Mouse (Mus musculus) erythroblast, adult 5-6 weeks (primary cell): ENCODE measurements around the gene Rhov. TPM values are rescaled to one million over a fixed set of nuclear protein-coding genes. Genes with fewer than 3 reads are reported as not detected.

Experiments used
- ATAC-seq: replicated peaks from 2 replicates; pipeline ENCODE4 v1.8.0; 2016; ENCODE audit warnings: moderate number of reproducible peaks, mild to moderate bottlenecking, moderate TSS enrichment, inconsistent platforms; ENCODE audit not compliant: poor library complexity, low FRiP score, severe bottlenecking
- total RNA-seq, 2 experiments: library from RNA; stranded (forward) in 1 of 2; stranded (reverse) in 1 of 2; fragments of 150-400 nt in 1 of 2; fragments of 200-764, 138-1000 nt in 1 of 2; gene quantifications; 2 replicates each; pipeline versions ENCODE4 v1.2.3 to v1.2.4; 2015 to 2017; ENCODE audit warnings: low replicate concordance in 2 of 2

The Rhov gene
- total RNA-seq (2015; ENCODE audit: low replicate concordance): not detected in 2 replicates
- total RNA-seq (2017; ENCODE audit: low replicate concordance): not detected in 2 replicates

DNA sequence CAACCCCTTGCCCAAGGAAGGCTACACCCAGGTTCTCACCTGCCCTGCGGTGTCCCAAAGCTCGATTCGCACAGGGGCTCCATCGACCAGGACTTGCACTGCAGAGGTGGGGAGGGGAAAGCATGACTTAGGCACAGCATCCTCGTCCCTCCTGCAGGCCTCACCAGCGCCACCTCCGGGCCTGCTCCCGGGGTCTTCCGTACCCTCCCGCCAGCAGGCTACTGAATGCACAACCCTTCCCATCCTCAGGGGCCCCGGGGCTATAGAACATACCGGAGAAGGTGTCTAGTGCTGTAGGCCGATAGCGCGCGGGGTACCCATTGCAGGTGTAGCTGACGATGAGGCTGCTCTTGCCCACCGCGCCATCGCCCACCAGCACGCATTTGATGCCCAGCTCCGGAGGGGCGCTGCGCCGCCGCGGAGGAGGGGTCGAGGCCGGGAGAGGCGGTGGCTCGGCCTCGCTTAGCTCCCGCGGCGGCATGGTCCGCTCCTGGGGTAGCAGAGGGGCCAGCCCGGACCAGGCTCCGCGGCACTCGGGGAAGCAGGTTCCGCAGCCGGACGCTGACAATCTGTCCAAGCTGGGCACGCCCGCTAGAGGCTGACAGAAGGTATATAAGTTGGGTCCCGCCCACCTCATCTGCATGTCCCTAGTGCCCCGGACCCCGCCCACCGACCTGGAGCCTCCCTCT lies at the start of gene Rhov:
Gene Rhov (minus strand): TSS at position 630 of the 689 bp plus-strand sequence.
- peak; percentile 59 for ATAC-seq

DNA sequence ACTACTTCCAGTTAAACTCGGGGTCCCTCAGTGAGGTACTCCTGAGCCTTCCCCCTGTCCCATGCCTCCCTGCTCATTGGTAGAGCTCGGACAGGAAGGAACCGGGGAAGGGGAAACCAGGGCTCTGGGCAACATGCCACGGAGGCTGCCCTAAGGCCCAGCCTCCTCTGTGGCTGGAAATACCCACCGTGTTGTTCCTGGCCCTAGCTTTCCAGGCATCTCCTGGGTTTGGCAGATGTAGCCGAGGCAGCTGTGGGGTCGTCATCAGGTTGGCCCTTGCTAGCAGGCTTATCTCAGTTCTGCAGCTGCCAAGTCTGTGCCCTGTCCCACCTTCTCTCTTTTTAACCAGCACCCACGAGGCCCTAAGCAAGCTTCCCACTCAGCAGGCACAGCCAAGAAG lies 49.5 kb upstream of the Rhov start:
- ATAC-seq: no peak

DNA sequence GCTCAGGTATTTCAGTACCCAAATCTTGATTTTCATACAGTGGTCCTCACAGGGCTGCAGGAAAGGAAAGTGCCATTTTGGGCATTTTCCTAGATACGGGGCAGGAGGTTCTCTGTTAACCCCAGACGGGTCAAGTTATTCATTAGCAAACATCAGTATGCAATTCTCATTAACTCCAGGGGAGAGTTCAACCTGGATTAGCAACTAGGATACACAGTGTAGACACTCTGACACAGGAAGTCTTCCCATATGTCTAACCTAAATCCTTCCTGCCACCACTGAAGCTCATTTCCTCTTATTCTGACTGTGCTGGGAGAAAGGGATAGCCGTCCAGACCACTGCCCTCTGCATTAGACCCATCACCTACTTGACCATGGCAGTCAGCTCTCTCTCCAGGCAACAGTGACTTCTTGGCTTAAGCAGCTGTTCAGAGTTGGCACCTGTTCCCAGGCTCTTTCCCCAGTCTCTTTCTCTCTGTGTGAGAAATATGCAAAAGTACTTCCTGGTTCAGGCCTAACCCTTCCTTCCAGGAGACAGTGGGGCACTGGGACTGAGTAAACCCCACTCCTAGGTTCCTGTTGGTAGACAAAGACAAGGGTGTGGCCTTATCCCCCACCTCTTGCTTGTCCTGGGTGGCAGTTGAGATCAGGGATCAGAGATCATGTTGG lies 47.1 kb upstream of the Rhov start:
- ATAC-seq: no peak

DNA sequence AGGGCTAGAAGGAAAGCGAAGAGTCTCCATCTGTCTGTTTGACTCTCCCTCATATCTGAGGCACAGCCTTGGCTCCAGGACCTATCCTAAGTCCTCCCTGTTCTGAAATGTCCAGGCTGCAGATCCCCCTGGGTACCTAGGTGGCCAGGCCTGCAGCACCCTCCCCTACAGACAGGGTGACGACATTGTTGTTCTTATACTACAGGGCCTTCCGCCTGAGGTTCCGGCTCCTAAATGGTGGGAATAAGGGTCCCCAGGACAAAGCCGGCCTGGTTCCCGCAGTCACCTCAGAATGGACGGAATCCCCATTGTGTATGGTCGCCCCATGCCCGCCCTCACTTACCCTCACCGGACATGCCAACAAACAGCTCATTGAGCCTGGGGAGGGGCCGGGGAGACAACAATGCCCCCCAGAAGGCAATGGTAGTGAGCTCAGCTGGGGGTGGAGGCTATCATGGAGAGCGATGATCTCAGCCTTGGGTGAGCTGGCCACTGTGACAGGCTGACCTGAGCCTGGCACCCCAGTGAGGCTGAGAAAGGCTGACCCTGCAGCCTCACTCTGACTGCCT lies 43.8 kb upstream of the Rhov start:
- no peak for ATAC-seq

DNA sequence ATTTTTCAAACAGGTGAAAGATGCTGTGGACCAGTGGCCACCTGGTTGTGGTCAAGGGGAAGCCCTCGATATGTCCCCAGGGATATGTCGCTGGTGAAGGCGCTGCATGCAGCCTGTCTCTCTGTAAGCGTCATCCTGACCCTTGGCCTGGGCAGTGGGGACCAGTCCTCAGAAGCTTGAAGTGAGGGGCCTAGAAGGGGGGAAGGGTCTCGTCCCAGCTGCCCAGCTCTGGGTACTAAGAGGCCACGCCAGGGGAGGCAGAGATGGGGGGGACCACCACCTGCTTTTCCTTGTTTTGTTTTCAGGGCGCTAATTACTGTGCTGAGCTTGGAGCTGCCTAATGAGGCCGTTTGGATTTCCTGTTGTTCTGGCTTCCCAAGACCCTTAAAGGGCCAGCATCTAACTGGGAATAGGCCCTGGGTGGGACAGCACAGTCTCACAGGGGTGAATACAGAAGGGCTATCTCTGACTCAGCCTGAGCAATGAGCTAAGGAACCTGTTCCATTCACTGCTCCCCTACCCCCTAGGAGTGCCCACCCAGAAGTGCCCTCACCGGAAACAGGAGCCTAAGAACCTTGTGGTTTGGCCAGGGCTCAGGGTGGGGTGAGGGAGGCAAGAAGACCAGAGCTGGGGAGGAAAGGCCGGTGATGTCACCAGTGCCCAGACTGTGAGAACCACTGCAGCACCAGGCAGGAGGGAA lies 42.9 kb upstream of the Rhov start:
- no peak for ATAC-seq

DNA sequence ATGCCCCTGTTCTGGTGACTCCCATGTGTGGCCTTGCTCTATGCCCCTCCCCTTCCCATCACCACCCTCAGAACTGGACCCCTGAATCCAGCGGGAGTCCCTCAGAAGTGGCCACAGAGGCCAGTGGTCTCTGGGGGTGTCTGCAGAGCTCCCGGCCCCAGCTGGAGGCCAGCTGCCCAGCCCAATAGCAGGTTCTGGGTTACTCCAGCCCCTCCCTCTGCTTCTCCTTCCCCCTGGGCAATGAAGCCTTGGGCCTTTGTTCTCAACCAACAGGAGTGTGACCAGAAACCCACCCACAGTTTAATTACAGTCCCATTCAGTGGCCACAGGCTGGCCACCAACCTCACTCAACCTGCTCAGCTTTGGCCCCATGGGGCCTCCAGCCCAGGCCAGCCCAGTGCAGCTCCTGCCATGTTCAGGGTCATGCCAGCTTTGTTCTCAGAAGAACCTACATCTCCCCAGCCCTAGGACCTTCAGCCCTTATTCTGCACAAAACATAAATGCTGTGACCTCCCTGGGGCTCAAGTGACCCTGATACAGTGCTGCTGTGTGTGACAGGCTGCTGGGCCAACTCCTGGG lies 41.4 kb upstream of the Rhov start:
- ATAC-seq: no peak

DNA sequence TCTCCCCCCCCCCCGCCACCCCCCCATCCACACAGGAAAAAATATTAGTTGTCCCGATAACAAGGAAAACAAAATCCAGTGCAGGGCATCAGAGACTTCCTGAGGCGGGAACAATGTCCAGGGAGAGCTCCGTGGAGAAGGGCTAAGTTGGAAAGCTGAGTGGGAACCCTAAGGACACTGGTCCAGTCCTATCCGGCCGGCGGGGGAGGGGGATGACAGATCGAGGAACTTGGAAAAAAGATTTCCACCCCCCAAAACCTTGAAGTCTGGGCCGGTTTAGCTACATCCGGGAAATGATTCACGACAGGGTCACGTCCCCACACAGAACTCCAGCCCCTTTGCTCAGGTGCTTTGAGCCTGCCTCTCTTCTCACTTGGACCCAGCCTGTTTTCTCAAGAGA lies 40.5 kb upstream of the Rhov start:
- no peak for ATAC-seq

DNA sequence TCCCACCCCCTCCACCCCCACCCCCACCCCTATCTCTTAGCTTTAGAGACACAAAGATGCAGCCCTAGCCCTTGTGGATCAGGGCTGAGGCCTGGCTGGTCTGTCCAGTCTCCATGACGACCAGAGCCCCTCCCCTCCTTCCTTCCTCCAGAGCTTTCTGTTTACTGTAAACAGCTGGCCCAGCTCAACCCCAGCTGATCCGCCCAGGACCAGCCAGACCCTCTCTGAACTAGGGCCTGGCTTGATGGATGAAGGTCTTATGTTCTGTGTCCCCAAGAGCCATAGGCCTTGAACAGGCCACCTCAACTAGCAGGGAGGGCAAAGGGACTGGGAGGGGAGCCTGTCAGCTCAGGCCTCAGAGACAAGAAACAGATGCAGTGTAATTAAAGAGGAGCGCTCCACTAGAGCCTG lies 33.7 kb upstream of the Rhov start:
- ATAC-seq: no peak

DNA sequence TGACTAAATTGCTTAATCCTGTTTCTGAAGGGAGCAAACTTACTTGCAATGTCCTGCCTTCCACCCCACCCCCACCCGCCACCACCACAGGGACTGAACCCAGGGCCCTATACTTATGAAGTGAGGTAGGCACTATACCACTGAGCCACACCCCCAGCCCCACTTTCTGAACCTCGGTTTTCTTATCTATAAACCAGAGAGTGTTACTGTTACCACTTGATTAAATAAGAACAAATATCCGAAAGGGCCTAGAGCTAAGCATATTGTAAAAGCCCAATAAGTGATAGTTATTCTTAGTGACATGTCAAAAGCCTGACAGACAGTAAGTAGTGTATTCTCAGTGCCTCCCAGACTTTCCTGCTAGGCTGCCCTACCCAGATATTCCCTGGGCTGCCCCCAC lies 33.3 kb upstream of the Rhov start:
- ATAC-seq: no peak

DNA sequence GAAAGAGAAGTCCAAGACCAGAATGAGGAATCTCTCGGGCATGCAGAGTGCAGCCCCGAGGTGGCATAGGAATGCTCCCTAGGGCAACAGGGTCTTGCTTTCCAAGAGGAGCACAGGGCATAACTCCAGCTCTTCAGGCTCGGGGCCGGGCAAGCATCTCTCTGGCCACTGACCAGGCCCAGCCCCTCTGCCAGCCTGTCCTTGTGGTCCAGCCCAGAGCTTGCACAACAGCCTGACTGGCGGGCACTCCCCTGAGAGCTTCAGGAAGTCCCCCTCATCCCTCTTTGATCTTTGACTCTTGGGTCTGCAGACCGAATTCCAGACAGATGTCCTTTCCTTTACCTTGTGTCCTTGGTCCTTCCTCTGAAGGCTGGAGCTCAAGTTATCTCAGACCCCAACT lies 31.8 kb upstream of the Rhov start:
- ATAC-seq: no peak

DNA sequence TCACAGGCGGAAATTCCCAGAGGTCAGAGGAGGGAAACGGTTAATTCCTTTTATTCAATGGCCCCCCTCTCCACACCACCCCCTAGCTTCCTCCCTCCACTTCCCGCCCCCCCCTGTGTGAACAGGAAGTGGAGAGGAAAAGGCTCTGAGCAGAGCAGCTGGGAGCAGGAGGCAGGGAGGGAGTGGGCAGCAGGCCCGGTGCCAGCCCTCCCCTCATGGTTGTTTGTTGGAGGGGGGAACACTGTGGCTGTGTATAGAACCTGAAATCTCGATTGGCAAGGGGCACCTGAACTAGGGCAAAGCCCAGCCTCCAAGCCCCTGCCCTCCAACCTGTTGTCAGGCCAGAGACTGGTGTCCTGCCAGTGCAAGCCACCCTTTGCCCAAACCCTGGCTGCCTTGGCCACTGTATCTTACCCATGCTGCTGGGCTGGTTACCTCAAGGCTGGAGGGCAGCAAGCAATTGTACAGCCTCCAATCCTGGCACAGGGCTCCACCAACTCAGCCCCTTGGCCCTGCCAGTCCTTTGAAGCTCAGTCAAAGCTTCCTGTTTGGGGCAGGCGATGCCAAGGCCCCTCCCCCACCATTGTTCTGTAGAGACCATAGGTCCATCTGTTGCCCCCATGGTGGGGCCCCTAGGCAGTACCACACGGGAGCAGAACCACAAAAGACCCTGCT lies 29.9 kb upstream of the Rhov start:
- no peak for ATAC-seq

DNA sequence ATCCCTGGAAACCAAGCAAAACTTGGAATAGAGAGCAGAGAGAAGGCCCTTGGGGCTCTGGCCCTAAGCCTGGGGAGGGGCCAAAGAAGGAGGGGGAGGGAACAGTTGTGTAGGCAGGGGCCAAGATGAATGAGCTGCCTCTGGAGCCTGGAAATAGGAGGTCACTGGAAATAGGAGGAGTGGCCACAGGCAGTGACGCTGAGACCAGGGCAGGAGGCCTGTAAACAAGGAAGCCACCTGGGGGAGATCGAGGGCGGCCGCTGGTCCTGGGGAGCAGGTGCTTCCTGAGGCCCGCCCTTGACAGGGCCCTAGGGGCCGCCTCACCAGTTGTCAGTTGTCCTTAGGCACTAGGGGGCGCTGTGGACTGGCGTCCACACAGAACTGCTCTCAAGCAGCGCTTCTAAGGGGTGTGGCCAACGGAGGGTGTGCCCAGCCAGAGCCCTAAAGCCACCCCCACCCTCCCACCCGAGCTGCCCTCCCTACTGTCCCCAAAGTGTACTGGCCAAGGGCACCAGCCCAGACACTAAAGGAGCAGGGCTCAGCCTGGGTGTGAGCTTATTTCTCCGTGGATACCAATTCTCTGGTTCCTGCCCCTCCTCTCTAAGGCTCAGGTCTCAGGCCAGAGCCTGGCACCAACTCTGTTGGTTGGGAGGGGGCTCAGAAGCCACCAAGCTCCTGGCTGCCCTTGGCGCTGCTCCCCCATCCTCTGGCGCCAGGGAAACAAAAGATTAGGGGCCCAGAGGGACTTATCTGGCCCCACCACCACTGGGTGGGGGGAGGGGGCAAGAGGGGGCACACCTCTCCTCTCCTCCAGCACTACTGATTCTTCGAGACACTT lies 29.1 kb upstream of the Rhov start:
- ATAC-seq: peak; percentile 85

DNA sequence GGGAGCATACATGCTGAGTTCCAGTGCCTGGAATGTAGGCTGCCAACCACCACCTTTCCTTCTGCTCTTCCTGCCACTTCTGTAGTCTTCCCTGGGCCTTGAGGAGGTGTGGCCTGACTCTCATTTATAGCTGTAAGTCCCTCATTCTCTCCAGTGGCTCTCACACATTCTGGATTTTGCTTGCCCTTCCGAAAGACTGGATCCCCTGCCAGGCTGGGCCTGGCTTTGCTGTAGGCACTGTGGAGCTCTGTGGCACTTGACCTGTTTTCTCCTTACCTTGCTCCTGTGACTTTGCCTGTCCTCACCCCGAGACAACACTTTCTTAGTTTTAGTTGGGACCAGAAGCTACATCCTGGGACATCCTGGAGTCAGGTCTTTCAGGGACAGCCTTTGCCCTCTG lies 27.8 kb upstream of the Rhov start:
- no peak for ATAC-seq

DNA sequence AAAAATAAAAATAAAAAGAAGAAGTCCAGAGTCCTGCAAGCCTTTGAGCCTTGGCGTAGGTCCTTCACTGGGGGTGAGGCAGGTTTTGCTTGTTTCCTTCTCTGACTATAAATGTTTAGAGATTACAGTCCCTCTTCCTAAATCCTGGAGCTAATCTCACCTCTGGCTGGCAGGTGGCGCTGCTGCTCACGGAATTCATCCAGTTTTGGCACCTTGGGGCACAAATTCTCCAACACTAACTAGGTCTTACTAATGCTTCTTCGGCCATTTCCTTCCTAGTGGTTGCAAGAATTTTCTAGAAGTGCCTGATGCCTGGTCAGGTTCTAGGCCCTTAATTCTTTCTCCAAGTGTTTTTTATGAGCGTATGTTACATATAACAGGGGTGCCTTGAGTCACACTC lies 27.3 kb upstream of the Rhov start:
- no peak for ATAC-seq

DNA sequence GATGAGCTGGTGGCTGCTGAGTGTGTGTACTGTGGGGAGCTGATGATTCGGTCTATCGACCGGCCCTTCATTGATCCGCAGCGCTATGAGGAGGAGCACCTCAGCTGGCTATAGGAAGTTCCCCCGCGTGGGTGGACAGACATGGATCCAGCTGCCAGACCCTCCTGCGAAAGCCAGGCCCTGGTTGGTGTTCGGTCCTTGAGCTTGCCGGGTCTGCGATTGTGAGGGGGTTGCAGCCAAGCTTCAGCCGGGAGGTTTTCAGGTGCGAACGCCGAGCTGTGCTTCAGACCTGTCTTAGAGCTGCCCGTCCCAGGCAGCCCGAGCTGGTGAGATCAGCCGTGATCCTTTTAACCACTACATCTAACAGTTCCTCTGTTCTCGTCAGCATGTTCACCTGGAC lies 26.4 kb upstream of the Rhov start:
- no peak for ATAC-seq

DNA sequence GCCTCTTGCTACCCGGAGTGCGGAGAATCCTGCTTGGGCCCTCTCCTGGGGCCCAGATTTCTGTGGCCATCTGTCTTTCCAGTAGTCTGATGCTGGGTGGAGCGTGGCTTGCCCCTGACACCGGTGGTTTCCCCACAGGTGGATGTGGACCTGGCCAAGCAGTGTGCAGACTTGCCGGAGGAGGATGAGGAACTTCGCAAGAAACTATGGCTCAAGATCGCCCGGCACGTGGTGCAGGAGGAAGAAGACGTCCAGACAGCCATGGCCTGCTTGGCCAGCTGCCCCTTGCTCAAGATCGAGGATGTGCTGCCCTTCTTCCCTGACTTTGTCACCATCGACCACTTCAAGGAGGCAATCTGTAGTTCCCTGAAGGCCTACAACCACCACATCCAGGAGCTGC lies 25.7 kb upstream of the Rhov start:
- ATAC-seq: no peak

DNA sequence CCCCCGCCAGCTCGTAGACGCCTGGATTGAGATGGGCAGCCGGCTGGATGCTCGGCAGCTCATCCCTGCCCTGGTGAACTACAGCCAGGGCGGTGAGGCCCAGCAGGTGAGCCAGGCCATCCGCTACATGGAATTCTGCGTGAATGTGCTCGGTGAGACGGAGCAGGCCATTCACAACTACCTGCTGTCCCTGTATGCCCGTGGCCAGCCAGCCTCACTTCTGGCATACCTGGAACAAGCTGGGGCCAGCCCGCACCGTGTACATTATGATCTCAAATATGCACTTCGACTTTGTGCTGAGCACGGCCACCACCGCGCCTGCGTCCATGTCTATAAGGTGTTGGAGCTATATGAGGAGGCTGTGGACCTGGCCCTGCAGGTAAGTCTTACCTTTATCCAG lies 23.3 kb upstream of the Rhov start:
- ATAC-seq: no peak

DNA sequence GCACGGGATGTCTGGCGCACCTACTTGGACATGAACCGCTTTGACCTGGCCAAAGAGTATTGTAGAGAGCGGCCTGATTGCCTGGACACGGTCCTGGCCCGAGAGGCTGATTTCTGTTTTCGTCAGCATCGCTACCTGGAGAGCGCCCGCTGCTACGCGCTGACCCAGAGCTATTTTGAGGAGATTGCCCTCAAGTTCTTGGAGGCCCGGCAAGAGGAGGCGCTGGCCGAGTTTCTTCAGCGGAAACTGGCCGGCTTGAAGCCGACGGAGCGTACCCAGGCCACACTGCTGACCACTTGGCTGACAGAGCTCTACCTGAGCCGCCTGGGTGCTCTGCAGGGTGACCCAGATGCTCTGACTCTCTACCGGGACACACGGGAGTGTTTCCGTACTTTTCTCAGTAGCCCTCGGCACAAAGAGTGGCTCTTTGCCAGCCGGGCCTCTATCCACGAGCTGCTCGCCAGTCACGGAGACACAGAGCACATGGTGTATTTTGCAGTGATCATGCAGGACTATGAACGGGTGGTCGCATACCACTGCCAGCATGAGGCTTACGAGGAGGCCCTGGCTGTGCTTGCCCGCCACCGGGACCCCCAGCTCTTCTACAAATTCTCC lies 22.8 kb upstream of the Rhov start:
- ATAC-seq: no peak

DNA sequence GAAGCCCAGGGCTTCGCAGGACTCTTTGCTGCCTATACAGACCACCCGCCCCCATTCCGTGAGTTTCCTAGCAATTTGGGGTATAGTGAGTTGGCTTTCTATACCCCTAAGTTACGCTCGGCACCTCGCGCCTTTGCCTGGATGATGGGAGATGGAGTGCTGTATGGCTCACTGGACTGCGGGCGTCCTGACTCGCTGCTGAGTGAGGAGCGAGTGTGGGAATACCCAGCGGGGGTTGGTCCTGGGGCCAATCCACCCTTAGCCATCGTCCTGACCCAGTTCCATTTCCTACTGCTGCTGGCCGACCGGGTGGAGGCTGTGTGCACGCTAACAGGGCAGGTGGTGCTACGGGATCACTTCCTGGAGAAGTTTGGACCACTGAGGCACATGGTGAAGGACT lies 22.2 kb upstream of the Rhov start:
- no peak for ATAC-seq
